Mouse (Mus musculus): ENCODE measurements around the gene Decr2. TPM values are rescaled to one million over a fixed set of nuclear protein-coding genes. Genes with fewer than 3 reads are reported as not detected.
A peak's percentile ranks its signal among the peaks of the same experiment; 100 is the strongest.

Decr2 gene
- polyA plus RNA-seq (2016; fragmentation: Nextera tagmentation; extraction: Ambion mirVana) = 29.1 and 30.1 TPM in 2 replicates

DNA sequence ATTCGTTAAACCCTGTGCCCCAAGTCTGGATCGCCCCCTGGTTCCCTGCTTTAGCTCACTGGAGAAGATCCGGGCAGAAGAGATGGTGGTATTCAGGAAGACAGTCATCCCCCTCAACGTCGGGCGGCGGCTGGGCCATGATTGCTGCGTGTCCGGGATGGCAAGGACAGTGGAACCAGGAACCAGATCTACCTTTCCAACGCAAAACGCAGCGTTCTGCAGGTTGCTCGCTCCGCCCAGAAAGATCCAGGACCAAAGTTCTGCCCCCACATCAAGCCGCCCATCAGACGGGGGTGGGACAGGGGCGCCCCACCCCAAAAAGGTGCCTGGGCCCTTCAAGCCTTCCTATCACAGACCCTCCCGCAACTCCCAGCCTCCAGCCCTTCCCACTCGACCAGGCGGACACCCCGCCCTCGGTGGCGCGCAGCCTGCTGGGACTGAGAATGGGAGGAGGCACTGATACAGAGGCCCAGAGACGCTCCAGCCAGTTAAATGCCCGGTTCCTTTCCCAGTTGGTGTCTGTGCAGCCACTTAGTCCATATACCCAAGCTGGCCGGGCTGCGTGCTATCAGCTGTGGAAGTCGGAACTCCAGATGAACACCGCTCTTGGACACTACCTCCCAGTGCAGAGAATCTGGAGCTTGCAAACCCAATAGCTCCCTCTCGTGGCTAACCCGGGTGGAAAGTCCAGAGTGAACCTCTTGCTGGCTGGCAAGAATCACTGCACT lies at the start of gene Decr2:
Decr2 (minus strand) TSS at position 433 of the 728 bp plus-strand sequence.
- Histone ChIP-seq H3K4me3 (peak within 1 kb of the TSS; percentile 62), H3K4me1 (peaks cover 23% of the 10 kb centered on the region), H3K27me3 (replicated peaks; ENCODE audit: low read depth, poor library complexity, severe bottlenecking) (no peaks in the 10 kb centered on the region), H3K9me3 (no peaks in the 10 kb centered on the region), H3K36me3 (replicated peaks) (peaks cover 39% of the 10 kb centered on the region), H3K27ac (replicated peaks) (peak within 1 kb of the TSS; percentile 78)
- DNase-seq (ENCODE audit: low spot score) = peak; percentile 88
- WGBS = 2% methylated on average over 32 of the region's 32 CpGs

DNA sequence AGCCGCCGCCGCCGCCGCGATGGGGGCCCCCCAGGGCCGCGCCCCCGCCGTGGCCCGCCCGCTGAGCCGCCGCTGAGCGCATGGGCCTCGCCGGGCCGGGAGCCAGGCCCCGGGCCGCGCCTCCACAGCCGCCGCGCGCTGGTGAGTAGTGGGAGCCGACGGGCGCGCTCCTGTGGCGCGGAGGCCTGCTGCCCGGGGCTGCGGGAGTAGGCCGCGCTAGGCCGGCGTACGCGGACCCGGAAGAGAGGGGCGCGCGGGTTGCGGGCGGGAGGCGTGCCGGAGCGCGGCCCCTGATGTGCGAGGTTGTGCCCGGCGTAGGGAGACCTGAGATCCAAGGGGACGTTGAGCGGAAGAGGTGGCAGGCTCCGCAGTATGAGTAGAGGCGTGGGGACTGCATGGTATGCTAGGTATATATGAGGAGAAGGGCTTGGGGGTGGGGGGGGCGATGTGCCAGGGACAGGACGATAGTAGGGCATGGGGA lies 48.8 kb upstream of the Decr2 start:
- under 1% methylated on average over 58 of the region's 58 CpGs for WGBS
- peak; percentile 68 for DNase-seq (ENCODE audit: low spot score)
- Histone ChIP-seq H3K27me3 (replicated peaks; ENCODE audit: low read depth, poor library complexity, severe bottlenecking) (no peaks in the 10 kb centered on the region), H3K9me3 (no peaks in the 10 kb centered on the region), H3K4me3 (peak overlapping the region; percentile 91), H3K27ac (replicated peaks) (peak overlapping the region; percentile 93), H3K4me1 (peaks cover 35% of the 10 kb centered on the region), H3K36me3 (replicated peaks) (peaks cover 25% of the 10 kb centered on the region)

DNA sequence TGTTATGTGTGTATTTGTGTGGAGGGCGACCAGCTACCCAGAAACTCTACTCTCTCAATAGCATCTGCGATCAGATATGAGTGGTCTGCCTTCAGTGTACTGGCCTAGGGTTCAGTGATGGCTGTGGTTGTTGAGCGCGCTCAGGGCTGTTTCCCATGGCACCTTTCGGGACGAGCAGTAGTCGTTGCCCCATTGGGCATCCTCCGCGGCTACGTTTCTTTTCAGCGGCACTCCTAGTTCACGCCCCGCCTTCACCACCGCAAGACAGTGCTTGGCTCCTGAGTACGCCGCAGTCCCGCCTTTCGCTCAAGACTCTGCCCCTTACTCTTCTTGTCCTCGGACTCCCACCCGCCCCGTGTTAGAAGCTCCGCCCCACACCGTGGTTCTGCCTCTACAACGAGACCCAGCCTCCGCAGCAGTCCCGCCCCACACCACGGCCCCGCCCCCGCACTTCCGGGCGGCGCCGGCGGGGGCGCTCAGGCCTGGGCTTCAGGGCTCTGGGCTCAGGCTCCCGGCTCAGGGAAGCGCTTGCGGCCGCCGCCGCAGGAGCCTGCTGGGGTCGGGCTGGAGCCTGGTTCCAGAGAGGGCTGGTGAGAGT lies 48.2 kb upstream of the Decr2 start, which contains the start of gene Axin1:
Axin1 (plus strand) TSS at position 450 of the 598 bp plus-strand sequence.
- Histone ChIP-seq H3K4me3 (peak within 1 kb of the TSS; percentile 91), H3K27me3 (replicated peaks; ENCODE audit: low read depth, poor library complexity, severe bottlenecking) (no peaks in the 10 kb centered on the region), H3K4me1 (peaks cover 35% of the 10 kb centered on the region), H3K27ac (replicated peaks) (peak within 1 kb of the TSS; percentile 93), H3K36me3 (replicated peaks) (peaks cover 23% of the 10 kb centered on the region), H3K9me3 (no peaks in the 10 kb centered on the region)
- WGBS = 1% methylated on average over 42 of the region's 42 CpGs
- peak; percentile 98 for DNase-seq (ENCODE audit: low spot score)

DNA sequence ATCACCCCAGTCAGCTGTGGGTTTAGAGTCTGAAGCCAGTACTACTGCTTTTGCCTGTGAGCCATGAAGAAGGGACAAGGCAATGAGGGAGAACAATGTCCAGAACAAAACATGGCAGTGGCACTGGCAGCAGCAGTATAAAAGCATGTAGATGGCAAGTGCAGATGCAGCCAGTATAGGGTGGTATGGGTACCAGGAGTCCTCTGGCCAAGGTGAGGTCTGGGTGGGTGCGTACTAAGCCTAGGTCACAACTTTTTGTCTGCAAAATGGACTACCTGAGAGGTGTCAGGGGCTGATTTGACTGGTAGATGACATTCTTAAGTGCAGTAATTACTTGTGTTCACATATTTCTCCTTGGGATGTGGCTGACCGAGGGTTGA lies 47.6 kb upstream of the Decr2 start:
- DNase-seq (ENCODE audit: low spot score) = no peak
- Histone ChIP-seq H3K36me3 (replicated peaks) (peaks cover 21% of the 10 kb centered on the region), H3K27me3 (replicated peaks; ENCODE audit: low read depth, poor library complexity, severe bottlenecking) (no peaks in the 10 kb centered on the region), H3K9me3 (no peaks in the 10 kb centered on the region), H3K4me1 (peaks cover 35% of the 10 kb centered on the region), H3K4me3 (peak overlapping the region; percentile 91), H3K27ac (replicated peaks) (peak overlapping the region; percentile 93)
- 75% methylated on average over 2 of the region's 2 CpGs for WGBS

DNA sequence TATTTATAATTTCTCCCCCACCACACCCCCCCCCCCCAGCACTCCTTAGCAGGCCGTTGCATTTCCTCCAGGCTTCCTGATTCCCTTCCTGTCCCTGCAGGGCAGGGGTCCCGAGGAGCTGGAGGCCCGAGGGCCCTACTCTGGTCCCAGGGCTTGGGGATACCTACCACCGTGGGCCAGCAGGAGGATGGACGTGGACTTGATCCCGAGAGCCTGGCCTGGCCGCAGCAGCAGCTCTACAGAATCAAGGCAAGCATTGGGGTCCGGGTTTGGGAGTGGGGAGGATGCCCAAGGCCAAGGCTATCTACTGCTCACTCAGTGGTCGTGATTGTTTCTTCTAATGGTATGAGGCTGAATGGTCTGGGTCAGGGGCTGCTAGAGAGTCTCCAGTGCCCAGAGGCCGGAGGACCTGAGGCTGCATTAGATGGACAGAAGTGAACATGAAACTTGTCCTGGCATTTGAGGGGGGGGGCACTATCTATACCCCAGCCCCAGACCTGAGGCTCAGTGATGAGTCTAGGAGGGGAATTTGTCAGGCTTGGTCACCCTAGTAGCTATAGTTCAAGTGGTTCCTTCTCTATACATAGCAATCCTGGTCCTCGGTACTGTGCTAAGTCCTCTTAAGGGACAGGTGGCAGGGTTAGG lies 47.1 kb upstream of the Decr2 start:
- Histone ChIP-seq H3K27ac (replicated peaks) (no peak overlapping the region), H3K27me3 (replicated peaks; ENCODE audit: low read depth, poor library complexity, severe bottlenecking) (no peaks in the 10 kb centered on the region), H3K4me1 (peaks cover 35% of the 10 kb centered on the region), H3K36me3 (replicated peaks) (peaks cover 21% of the 10 kb centered on the region), H3K9me3 (no peaks in the 10 kb centered on the region), H3K4me3 (peak overlapping the region; percentile 91; the same call in 1 of the 2 replicates)
- no peak for DNase-seq (ENCODE audit: low spot score)
- 88% methylated on average over 11 of the region's 11 CpGs for WGBS

DNA sequence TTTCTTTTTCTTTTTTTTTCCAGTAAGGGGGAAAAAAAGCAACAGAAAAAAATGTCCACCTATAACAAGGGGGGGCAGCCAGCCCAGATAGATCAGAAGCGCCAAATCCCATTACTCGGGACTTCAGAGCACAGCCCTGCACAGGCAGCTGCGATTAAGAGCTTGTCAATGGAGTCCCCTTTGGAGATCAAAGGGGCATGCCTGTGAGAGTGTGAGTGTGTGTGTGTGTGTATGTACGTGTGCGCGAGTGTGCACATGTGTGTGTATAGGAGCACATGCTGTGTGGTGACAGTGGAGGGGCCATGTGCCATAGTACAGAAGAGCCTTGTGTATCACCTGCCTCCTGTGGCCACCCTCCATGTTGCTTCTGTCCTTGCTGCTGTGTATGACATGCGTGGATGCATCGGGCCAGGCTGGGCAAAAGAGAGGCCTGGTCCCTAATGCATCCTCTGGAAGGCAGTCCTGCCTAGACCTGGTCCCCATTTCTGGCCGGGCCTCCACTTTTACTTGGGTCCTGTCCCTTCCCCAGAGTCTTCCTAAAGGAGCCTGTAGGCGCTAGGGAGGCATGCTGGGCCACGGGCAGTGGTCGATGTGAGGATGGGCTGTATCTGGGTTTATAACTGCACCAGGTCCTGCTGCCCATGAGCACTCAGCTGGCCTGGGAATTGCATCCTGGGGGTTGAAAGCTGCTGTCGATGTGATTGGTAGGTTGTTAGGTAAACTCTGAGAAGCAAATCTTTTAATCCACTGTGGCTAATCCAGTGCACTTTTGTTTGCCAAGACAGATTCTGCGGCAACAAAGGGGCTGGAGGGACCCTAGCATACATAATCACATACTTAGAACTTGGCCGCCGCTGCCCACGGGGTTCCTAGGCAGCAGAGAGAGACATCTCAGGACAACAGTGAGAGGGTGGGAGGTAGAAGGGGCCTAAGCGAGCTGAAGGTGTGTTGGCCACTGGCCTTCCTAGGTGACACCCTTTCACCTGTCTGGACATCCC lies 42.0 kb upstream of the Decr2 start:
- DNase-seq (ENCODE audit: low spot score) = no peak
- WGBS = 90% methylated on average over 18 of the region's 18 CpGs
- H3K9me3 ChIP-seq = no peaks in the 10 kb centered on the region
- H3K4me3 ChIP-seq = 0 out of 2 replicates have a peak overlapping the region, but pooled peaks have one; percentile 3
- H3K27ac ChIP-seq (replicated peaks) = no peak overlapping the region
- H3K4me1 ChIP-seq = peaks cover 3% of the 10 kb centered on the region; the same call in 1 of the 2 replicates
- H3K27me3 ChIP-seq (replicated peaks; ENCODE audit: low read depth, poor library complexity, severe bottlenecking) = no peaks in the 10 kb centered on the region
- H3K36me3 ChIP-seq (replicated peaks) = peaks cover 66% of the 10 kb centered on the region

DNA sequence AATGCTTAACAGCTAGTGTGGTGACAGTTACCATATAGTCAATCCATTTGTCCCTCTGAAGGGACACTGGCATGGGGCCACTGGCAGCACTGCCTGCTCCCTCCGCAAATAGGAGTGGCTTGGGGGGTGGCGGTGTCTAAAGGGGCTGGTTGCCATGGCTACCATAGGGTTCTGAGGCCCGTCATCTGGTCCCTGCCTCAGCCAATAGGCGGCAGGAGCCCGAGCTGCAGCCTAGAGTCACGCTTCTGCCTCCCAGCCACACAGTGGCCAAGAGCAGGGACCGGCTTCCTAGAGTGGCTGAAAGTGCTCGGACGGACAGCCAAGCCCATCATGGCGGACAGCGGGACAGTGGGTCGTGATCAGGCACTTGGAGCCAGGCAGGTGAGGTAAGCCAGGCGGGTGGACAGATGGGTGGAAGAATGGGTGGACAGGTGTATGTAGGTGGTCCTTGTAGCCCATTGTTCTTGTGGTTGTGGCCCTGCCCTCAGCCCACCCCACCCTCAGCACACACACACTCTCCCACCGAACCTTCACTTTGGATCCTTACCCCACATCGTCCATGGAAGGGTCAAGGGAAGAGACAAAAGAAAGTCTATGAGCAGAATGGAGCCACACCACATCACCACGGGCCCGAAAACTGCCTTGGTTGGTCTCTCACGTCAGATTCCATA lies 41.1 kb upstream of the Decr2 start:
- DNase-seq (ENCODE audit: low spot score) = no peak
- H3K27me3 ChIP-seq (replicated peaks; ENCODE audit: low read depth, poor library complexity, severe bottlenecking) = no peaks in the 10 kb centered on the region
- 0 out of 2 replicates have a peak, but pooled peaks cover 2% of the 10 kb centered on the region for H3K4me1 ChIP-seq
- 87% methylated on average over 18 of the region's 18 CpGs for WGBS
- H3K4me3 ChIP-seq = no peak overlapping the region
- no peaks in the 10 kb centered on the region for H3K9me3 ChIP-seq
- peaks cover 76% of the 10 kb centered on the region for H3K36me3 ChIP-seq (replicated peaks)
- H3K27ac ChIP-seq (replicated peaks) = no peak overlapping the region

DNA sequence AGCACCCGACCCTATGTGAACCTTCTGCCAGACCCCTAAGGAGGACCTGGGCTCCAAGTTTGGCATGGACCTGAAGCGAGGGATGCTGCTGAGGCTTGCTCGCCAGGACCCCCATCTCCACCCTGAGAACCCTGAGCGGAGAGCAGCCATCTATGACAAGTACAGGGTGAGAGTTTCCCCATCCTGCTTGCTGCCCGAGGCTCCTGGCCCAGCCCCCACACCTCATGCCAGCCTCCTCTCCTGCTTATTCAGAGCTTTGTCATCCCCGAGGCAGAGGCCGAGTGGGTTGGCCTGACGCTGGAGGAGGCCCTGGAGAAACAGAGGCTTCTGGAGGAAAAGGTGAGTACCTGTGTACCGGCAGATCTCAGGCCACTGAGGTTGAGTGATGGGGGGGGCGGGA lies 35.1 kb upstream of the Decr2 start:
- peaks cover 54% of the 10 kb centered on the region for H3K36me3 ChIP-seq (replicated peaks)
- H3K4me1 ChIP-seq = peaks cover 27% of the 10 kb centered on the region
- H3K27me3 ChIP-seq (replicated peaks; ENCODE audit: low read depth, poor library complexity, severe bottlenecking) = no peaks in the 10 kb centered on the region
- H3K27ac ChIP-seq (replicated peaks) = no peak overlapping the region
- no peaks in the 10 kb centered on the region for H3K9me3 ChIP-seq
- DNase-seq (ENCODE audit: low spot score) = no peak
- 90% methylated on average over 10 of the region's 10 CpGs for WGBS
- peak overlapping the region; percentile 98; the same call in 1 of the 2 replicates for H3K4me3 ChIP-seq

DNA sequence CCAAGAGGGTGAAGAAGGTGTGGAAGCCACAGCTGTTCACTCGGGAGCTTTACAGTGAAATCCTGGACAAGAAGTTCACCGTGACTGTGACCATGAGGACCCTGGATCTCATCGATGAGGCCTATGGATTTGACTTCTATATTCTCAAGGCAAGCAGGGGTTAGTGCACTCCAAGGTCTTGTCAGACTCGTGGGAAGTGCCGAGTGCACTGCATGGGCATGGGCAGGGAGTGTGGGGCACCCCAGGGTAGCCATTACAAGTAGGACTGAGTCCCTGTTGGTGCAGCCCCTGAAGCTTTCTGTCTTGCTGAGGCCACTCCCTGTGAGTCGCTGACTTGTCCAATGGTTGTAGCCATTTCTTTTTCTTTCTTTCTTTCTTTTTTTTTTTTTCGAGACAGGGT lies 34.4 kb upstream of the Decr2 start:
- WGBS = 90% methylated on average over 7 of the region's 7 CpGs
- Histone ChIP-seq H3K27ac (replicated peaks) (no peak overlapping the region), H3K27me3 (replicated peaks; ENCODE audit: low read depth, poor library complexity, severe bottlenecking) (peaks cover 4% of the 10 kb centered on the region), H3K4me3 (peak overlapping the region; percentile 98), H3K9me3 (no peaks in the 10 kb centered on the region), H3K36me3 (replicated peaks) (peaks cover 47% of the 10 kb centered on the region), H3K4me1 (peaks cover 31% of the 10 kb centered on the region)
- DNase-seq (ENCODE audit: low spot score) = no peak

DNA sequence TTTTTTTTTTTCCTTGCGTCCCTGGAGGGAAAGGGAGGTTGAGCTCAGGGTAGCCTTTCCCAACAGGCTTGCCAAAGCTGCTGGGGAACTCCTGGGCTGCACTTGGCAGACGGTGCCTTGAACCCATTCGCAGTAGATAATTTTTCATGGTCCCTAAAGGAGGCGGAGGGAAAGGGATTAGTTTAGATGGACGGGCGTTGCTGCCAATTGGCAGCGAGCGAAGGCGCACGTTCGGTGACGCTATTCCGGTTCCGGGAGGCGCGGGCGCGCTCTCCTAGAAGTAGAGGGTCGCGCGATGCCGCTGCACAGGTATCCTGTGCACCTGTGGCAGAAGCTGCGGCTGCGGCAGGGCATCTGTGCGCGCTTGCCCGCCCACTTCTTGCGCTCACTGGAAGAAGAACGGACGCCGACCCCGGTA lies 33.1 kb upstream of the Decr2 start, which contains the start of gene Mrpl28:
Mrpl28 (plus strand) TSS at position 234 of the 418 bp plus-strand sequence.
- Histone ChIP-seq H3K27me3 (replicated peaks; ENCODE audit: low read depth, poor library complexity, severe bottlenecking) (peaks cover 17% of the 10 kb centered on the region), H3K4me1 (peaks cover 31% of the 10 kb centered on the region), H3K27ac (replicated peaks) (peak within 1 kb of the TSS; percentile 81), H3K9me3 (no peaks in the 10 kb centered on the region), H3K4me3 (peak within 1 kb of the TSS; percentile 98), H3K36me3 (replicated peaks) (peaks cover 34% of the 10 kb centered on the region)
- under 1% methylated on average over 32 of the region's 32 CpGs for WGBS
- DNase-seq (ENCODE audit: low spot score) = peak; percentile 95

DNA sequence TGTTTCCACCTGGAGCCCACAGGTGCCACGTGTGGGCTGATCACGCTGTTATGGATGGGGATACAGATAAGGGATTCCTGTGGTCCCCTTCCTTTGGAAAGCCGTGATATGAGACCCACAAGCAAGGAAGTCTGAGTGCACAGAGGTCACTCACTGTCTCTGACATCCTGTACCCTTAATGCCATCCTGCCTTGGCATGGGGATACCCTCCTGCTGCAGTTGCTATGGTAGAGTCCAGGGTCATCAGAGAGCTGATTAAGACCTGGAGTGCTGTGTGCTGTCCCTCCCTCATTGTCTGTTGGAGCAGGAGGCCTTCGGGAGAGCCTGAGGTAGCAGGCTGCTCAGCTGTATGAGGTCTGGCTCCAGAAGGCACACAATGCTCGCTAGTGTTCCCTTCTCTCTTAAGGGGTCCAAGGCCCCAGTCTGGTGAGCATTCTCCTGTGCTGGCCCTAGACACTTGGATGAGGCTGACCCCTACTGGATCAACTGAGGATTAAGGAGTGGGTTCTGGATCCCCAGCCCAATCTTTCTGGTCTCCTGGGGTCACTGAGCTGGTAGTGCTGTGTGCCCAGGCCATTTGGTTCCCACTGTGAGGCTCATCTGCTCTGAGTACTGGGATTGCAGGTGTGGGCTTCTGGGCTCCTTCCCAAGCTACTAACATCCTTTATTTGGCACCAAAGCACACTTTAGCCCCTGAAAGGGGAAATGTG lies 32.4 kb upstream of the Decr2 start:
- peaks cover 23% of the 10 kb centered on the region for H3K27me3 ChIP-seq (replicated peaks; ENCODE audit: low read depth, poor library complexity, severe bottlenecking)
- H3K4me1 ChIP-seq = peaks cover 31% of the 10 kb centered on the region
- H3K9me3 ChIP-seq = no peaks in the 10 kb centered on the region
- H3K4me3 ChIP-seq = peak overlapping the region; percentile 98; the same call in 1 of the 2 replicates
- no peak for DNase-seq (ENCODE audit: low spot score)
- peak overlapping the region; percentile 15; the same call in 1 of the 2 replicates for H3K27ac ChIP-seq (replicated peaks)
- 54% methylated on average over 5 of the region's 5 CpGs for WGBS
- H3K36me3 ChIP-seq (replicated peaks) = peaks cover 28% of the 10 kb centered on the region
